Mouse (Mus musculus): ENCODE data around the gene Slc7a10. TPM values are rescaled to one million over a fixed set of nuclear protein-coding genes. Genes with fewer than 3 reads are reported as not detected.
A peak's percentile ranks its signal among the peaks of the same experiment; 100 is the strongest.

Slc7a10 gene
- polyA plus RNA-seq, 1 experiment from 2014 or later: 1.6 TPM

DNA sequence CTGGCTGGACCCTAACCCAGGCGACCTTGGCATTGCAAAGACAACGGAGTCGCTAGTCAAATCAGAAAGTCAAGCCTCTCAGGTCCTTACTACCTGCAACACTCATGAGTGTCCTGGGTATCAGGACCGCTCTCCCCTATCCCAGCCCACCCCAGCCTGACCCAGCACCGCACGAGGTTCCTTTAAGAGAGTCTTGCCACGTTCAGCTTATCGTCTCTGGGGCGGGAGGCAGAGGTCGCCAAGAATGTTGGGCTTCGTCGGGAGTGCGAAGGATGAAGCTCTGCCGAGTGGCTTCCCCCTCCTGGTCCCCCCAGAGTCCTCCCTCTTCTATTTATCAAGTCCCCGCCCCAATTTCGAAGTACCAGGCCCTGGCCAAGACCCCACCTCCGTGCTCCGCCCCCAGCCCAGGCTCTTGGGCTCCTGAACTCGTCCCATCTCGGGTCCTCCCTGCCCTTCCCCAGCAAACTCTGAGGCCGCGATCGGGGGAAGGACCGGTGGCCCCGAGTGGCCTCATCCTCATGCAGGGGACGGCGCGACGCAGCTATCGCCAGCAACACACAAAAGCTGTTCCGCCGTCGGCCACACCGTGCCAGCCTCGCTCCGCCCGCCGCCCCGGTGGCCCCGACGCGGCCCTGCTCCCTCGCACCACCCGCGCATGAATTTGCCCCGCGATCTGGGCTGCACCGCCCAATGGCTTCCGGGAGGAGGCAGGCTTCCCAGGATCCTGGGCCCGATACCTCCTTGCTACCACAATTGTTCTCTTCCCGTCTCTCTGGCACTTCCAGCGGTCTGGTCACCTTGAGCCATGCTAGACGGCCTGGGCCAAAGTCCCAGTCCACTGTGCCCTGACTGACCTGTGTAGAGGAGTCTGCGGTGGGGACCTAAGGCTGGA is 1.1 kb upstream of the Slc7a10 start:
- Histone ChIP-seq H3K27ac (no peak overlapping the region), H3K4me3 (replicated peaks) (peak overlapping the region; percentile 35), H3K27me3 (peaks cover 51% of the 10 kb centered on the region), H3K9me3 (0 out of 2 replicates have a peak, but pooled peaks cover 7% of the 10 kb centered on the region), H3K4me1 (peaks cover 18% of the 10 kb centered on the region), H3K9ac (peak overlapping the region; percentile 33), H3K4me2 (peak overlapping the region; percentile 60), H3K36me3 (replicated peaks) (no peaks in the 10 kb centered on the region)
- ATAC-seq (ENCODE audit: low FRiP score): peak; percentile 63
- WGBS: 1% methylated on average over 54 of the region's 54 CpGs

DNA sequence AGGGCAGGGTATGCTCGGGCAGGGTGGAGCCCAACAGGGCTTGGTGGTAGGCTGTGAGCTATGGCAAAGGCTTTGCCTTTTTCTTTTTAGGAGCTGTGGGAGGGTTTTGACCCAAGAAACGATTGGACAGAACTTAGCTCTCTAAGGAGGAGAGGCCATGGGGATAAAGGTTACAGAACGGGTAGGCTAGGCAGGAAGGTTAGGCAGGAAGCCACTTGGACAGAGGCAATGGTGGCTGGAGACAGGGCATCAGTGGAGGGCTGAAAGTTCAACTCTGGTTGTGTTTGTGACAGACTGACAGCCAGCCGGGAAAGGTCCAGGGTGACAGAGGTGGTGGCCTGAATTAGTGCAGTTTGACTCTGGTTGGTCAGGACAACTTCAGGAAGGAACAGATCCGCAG is 3.5 kb downstream of the Slc7a10 start:
- Histone ChIP-seq H3K9ac (no peak overlapping the region), H3K27ac (no peak overlapping the region), H3K36me3 (replicated peaks) (no peaks in the 10 kb centered on the region), H3K4me3 (replicated peaks) (no peak overlapping the region), H3K4me1 (peaks cover 30% of the 10 kb centered on the region), H3K4me2 (no peak overlapping the region), H3K9me3 (no peaks in the 10 kb centered on the region), H3K27me3 (peaks cover 49% of the 10 kb centered on the region)
- ATAC-seq (ENCODE audit: low FRiP score): no peak
- WGBS: 71% methylated on average over 5 of the region's 5 CpGs

DNA sequence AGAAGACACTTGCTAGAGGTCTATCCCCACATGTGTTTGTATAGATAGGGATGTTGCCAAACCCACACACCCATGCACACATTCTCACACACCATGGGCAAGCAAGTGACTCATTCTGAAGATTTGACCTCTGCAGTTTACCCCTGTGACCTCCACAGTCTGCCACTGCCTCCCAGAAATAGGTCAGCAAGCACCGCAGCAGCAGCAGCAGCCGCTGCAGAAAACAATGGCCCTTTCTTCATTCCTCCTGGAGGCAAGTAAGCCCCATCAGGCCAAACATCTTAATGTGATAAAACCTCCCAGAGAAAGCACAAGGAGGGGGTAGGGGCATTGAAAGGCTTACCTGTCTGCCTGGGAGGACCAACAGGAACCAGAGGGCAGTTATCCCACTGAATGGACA is 5.1 kb downstream of the Slc7a10 start:
- Histone ChIP-seq H3K9ac (no peak overlapping the region), H3K4me1 (peaks cover 14% of the 10 kb centered on the region), H3K9me3 (no peaks in the 10 kb centered on the region), H3K27ac (no peak overlapping the region), H3K36me3 (replicated peaks) (no peaks in the 10 kb centered on the region), H3K4me2 (no peak overlapping the region), H3K27me3 (peaks cover 33% of the 10 kb centered on the region), H3K4me3 (replicated peaks) (no peak overlapping the region)
- ATAC-seq (ENCODE audit: low FRiP score): no peak
- whole genome bisulfite sequencing: 2% methylated on average over 2 of the region's 2 CpGs

DNA sequence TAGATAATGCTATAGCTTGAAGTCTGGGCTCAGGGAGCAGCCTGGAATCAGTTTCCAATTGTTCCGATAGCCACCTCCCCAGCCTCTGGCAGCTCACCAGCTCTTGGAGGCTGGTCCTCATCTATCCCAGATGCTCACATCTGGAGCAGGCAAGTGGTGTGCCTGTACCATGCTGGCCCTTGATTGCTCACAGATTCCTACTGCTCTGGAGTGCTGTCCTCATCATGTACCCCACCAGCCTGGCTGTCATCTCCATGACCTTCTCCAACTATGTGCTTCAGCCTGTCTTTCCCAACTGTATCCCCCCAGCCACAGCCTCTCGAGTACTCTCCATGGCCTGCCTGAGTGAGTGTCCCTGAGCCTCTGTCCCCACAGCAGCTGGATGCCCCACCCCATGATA is 10.8 kb downstream of the Slc7a10 start:
- no peak overlapping the region for H3K4me2 ChIP-seq
- peaks cover 31% of the 10 kb centered on the region for H3K36me3 ChIP-seq (replicated peaks)
- no peak overlapping the region for H3K9ac ChIP-seq
- H3K4me3 ChIP-seq (replicated peaks): no peak overlapping the region
- no peak for ATAC-seq (ENCODE audit: low FRiP score)
- H3K9me3 ChIP-seq: no peaks in the 10 kb centered on the region
- 81% methylated on average over 2 of the region's 2 CpGs for WGBS
- H3K4me1 ChIP-seq: peaks cover 8% of the 10 kb centered on the region; the same call in 1 of the 2 replicates
- H3K27ac ChIP-seq: no peak overlapping the region
- H3K27me3 ChIP-seq: 0 out of 2 replicates have a peak, but pooled peaks cover 5% of the 10 kb centered on the region

DNA sequence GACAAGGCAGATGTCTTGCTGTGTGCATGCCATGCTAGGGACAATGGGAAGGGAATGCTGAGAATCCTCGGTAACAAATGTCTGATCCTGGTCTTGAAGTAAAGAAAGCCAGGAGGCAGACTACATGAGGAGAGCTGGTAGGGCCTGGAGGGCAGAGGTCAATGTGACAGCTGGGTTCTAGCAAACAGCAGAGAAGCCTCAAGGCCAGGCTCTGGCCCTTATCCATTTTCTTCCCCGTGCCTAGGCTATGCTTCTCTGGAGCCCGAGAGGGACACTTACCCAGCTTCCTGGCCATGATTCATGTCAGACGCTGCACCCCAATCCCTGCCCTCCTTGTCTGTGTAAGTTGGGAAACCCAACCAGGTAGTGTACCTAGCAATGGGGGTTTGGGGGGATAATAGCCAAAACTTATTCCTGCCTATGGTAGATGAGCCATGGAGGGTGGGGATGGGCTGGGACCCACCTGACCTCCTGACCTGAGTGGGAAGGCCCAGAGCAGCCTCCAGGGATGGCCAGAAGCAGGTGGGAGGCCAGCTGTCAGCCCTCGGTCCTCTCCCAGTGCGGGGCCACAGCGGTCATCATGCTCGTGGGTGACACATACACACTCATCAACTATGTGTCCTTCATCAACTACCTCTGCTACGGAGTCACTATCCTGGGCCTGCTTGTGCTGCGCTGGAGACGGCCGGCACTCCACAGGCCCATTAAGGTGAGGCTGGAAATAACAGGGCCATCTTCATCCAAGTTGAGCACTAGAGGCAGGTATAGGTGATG is 13.0 kb downstream of the Slc7a10 start:
- no peak overlapping the region for H3K27ac ChIP-seq
- no peak overlapping the region for H3K4me2 ChIP-seq
- 96% methylated on average over 12 of the region's 12 CpGs for WGBS
- no peaks in the 10 kb centered on the region for H3K9me3 ChIP-seq
- H3K4me1 ChIP-seq: no peaks in the 10 kb centered on the region; the same call in 1 of the 2 replicates
- H3K27me3 ChIP-seq: no peaks in the 10 kb centered on the region
- H3K36me3 ChIP-seq (replicated peaks): peaks cover 52% of the 10 kb centered on the region
- no peak for ATAC-seq (ENCODE audit: low FRiP score)
- no peak overlapping the region for H3K9ac ChIP-seq
- H3K4me3 ChIP-seq (replicated peaks): no peak overlapping the region

DNA sequence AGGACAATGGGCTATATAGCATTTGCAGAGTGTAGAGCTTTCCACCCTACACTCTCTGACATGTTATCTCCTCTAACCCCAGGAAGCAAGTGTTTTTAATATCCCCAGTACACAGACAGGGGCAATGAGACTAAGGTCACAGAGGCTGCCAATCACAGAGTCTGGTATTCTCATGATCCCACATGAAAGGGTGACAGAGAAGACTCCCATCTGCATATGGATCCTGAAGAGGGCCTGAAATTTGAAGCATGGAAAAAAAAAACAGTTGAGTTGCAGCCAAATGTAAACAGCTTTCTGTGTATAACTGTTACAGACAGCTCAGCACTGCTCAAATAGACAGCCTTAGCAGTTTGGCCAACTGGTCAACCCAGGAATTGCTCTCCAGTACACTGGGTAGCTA is 13.6 kb downstream of the Slc7a10 start:
- H3K4me1 ChIP-seq: no peaks in the 10 kb centered on the region; the same call in 1 of the 2 replicates
- no peak overlapping the region for H3K9ac ChIP-seq
- H3K27ac ChIP-seq: no peak overlapping the region
- ATAC-seq (ENCODE audit: low FRiP score): no peak
- H3K4me3 ChIP-seq (replicated peaks): no peak overlapping the region
- H3K27me3 ChIP-seq: no peaks in the 10 kb centered on the region
- peaks cover 58% of the 10 kb centered on the region for H3K36me3 ChIP-seq (replicated peaks)
- H3K9me3 ChIP-seq: no peaks in the 10 kb centered on the region
- H3K4me2 ChIP-seq: no peak overlapping the region

DNA sequence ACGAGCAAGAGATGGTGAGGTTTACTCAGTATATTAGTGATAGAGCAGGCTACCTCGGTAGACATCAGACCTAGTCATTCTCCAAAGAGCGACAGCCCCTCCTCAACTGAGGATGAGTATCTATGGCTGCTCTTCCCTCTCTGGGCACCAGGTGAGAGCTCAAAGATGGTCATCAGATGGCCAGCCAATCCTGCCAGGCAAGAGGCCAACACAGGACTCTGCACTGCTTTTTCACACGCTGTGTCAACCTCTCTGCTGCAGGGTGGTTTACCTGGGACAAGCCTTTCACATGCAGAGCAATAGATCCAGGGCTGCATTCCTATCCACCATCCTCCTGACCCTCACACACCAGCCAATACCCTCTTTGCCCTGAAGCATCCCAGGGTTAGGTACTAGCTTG is 25.6 kb downstream of the Slc7a10 start:
- H3K9me3 ChIP-seq: no peaks in the 10 kb centered on the region
- peaks cover 59% of the 10 kb centered on the region for H3K36me3 ChIP-seq (replicated peaks)
- no peak overlapping the region for H3K4me2 ChIP-seq
- H3K4me1 ChIP-seq: peaks cover 25% of the 10 kb centered on the region
- H3K4me3 ChIP-seq (replicated peaks): no peak overlapping the region
- 92% methylated on average over 4 of the region's 4 CpGs for WGBS
- H3K27me3 ChIP-seq: no peaks in the 10 kb centered on the region; the same call in 1 of the 2 replicates
- no peak overlapping the region for H3K27ac ChIP-seq
- ATAC-seq (ENCODE audit: low FRiP score): no peak
- H3K9ac ChIP-seq: no peak overlapping the region

DNA sequence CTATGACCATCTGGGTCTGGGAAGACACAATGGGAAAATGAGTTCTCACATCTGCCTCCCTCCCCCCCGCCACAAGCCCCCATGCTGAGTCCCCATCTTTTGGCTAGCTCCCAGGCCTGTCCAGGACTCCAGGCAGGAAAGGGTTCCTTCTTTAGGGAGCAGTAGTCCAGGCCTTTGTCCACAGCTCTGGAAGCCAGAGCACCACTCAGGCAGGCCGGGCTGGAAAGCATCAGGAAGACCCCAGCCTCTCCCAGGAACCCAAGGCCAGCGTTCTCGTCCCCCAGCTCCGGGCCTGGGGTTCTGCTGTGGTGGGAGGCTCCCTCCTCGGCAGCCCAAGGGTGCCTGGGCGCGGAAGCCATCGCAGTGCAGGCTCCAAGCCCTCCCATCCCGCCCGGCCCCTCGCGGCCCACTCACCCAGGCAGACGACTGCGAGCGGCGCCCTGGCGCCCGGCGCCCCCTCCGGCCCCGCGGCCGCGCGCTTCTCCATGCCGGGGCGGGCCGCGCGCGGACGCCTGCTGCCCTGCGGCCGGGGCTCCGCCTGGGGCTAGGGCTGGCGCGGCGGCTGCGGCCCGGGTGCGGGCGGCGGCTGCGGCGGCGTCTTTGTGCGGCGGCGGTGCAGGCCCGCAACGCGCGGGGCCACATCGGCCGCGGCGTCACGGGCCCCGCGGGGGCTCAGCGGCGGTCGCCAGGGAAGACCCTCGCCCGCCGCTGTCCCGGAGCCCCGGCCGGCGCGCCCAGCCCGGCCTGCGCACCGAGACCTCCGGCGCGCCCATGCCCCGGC is 28.4 kb downstream of the Slc7a10 start:
- Histone ChIP-seq H3K9me3 (no peaks in the 10 kb centered on the region), H3K4me1 (peaks cover 25% of the 10 kb centered on the region), H3K27ac (peak overlapping the region; percentile 90), H3K36me3 (replicated peaks) (peaks cover 31% of the 10 kb centered on the region), H3K27me3 (peaks cover 4% of the 10 kb centered on the region; the same call in 1 of the 2 replicates), H3K4me3 (replicated peaks) (peak overlapping the region; percentile 84), H3K4me2 (peak overlapping the region; percentile 74), H3K9ac (peak overlapping the region; percentile 93)
- WGBS: under 1% methylated on average over 44 of the region's 79 CpGs
- peak; percentile 62 for ATAC-seq (ENCODE audit: low FRiP score)

DNA sequence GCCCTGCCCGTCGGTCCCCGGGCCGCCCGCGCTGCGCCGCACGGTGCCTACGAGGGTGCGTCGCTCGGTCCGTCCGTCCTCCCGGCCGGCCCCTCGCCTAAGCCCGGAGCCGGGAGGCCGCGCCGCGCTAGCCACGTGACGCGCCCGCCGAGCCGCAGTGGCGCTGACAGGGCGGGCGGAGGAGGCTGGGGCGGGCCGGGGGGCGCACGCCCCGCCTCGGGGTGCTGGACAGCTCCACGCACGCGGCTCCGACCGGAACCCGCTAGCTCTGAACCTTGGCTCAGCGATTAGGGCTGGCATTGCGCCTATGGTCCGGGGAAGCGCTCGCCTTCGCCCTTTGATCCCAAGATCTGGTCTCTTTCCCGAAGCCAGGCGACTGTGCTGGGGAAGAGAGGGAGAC is 29.0 kb downstream of the Slc7a10 start, which contains the start of gene Lrp3:
Lrp3 (minus strand) TSS at position 274 of the 400 bp plus-strand sequence.
- under 1% methylated on average over 53 of the region's 53 CpGs for WGBS
- ATAC-seq (ENCODE audit: low FRiP score): peak; percentile 92

DNA sequence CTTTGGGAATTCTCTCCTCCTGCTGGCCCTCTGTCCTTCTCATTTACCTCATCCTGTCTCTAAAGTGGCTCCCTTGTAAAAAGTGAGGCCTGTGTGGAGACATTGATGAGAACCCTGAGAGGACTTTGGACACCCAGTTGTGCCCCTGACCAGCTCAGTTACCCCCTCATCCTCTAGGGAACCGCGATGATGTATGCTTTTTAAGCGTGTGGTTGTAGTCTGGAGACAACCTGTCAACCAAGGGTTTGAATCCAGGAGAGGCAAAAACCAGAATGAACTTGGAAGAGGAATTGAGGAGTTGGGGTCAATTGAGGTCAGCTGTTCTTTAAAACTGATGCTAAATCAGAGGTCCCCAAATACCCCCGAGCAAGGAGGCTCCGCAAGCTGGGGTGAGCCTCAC is 29.5 kb downstream of the Slc7a10 start:
- H3K9me3 ChIP-seq: no peaks in the 10 kb centered on the region
- H3K4me1 ChIP-seq: peaks cover 25% of the 10 kb centered on the region
- peaks cover 4% of the 10 kb centered on the region; the same call in 1 of the 2 replicates for H3K27me3 ChIP-seq
- H3K4me3 ChIP-seq (replicated peaks): peak overlapping the region; percentile 84
- H3K27ac ChIP-seq: peak overlapping the region; percentile 90; the same call in 1 of the 2 replicates
- no peak for ATAC-seq (ENCODE audit: low FRiP score)
- H3K36me3 ChIP-seq (replicated peaks): peaks cover 20% of the 10 kb centered on the region
- H3K9ac ChIP-seq: peak overlapping the region; percentile 93
- 40% methylated on average over 5 of the region's 5 CpGs for WGBS
- H3K4me2 ChIP-seq: peak overlapping the region; percentile 74

More for the DNA sequence above, 29.0 kb downstream of the Slc7a10 start, which contains the start of gene Lrp3:
- H3K27me3 ChIP-seq: peaks cover 4% of the 10 kb centered on the region; the same call in 1 of the 2 replicates
- H3K36me3 ChIP-seq (replicated peaks): peaks cover 26% of the 10 kb centered on the region
- peaks cover 25% of the 10 kb centered on the region for H3K4me1 ChIP-seq
- peak within 1 kb of the TSS; percentile 93 for H3K9ac ChIP-seq
- no peaks in the 10 kb centered on the region for H3K9me3 ChIP-seq
- peak within 1 kb of the TSS; percentile 74 for H3K4me2 ChIP-seq
- H3K27ac ChIP-seq: peak within 1 kb of the TSS; percentile 90
- peak within 1 kb of the TSS; percentile 84 for H3K4me3 ChIP-seq (replicated peaks)

DNA sequence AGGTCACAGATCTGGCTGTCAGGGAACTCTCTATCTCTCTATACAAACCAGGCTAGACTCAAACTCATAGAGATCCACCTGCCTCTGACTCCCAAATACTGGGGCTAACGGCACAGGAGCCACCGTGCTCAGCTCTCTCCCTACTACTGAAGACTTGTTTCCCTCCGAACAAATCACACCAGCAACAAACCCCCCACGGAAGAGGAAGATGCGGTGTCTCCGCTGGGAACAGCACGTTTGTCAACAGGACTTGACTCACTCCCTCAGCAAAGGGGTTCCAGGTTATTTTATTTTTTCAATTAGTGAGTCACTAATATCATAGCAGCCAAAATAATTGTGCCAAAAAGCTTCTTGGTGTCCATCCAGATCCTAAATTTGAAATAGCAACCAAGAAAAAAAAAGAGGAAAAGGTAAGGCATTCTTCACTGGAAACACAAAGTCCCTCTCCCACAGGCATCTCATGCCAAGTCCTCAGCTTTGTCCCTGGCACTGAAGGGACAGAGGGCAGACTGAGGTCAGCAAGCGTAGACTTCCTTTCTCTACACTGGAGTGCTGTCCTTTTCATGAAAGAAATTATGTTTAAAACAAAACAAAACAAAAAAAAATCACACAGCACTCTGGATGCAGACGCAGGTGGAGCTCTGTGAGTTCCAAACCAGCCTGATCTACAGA is 34.6 kb downstream of the Slc7a10 start:
- WGBS: 81% methylated on average over 9 of the region's 9 CpGs
- no peak overlapping the region for H3K4me3 ChIP-seq (replicated peaks)
- H3K27me3 ChIP-seq: peaks cover 4% of the 10 kb centered on the region; the same call in 1 of the 2 replicates
- no peak overlapping the region for H3K27ac ChIP-seq
- H3K9ac ChIP-seq: no peak overlapping the region
- no peaks in the 10 kb centered on the region for H3K9me3 ChIP-seq
- H3K4me1 ChIP-seq: peaks cover 4% of the 10 kb centered on the region; the same call in 1 of the 2 replicates
- no peak for ATAC-seq (ENCODE audit: low FRiP score)
- no peak overlapping the region for H3K4me2 ChIP-seq
- H3K36me3 ChIP-seq (replicated peaks): no peaks in the 10 kb centered on the region

Measured in forebrain, embryonic 12.5 days (tissue).